In the genomic region with DNA sequence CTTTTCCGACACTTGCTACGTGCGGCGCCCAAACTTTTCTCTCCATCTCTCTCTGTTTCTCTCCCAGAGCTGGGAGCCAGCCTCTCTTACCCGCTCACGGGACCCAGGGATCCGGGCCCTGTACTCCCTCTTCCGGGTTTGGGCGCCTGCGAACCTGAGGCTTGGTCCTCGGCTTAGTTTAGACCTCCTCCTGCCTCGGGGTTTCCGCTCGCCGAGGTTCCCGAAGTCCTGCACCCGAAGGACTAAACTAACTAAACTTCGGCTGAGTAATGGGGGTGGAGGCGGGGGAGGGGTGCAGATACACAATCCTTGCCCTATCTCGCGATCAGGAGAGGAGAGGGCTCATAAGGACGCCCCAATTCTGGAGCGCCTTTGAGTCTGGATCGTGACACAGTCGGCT, we compare ENCODE assay signal across 9 mouse cellular contexts. TPM values are rescaled to one million over a fixed set of nuclear protein-coding genes. Genes with fewer than 3 reads are reported as not detected.
DNase-seq lines count a peak whose midpoint lies in the region; ATAC-seq and TF ChIP-seq lines count a peak whose summit lies in the region.
"Had no signal": no experiment of that assay in that cellular context is flagged by ENCODE, and none has a peak within 500 bp of the region (broad histone marks: within the 10 kb centered on the region; RNA-seq: fewer than 3 reads in every experiment).

TSS of gene Sall1 (minus strand) at position 223 of the 400 bp plus-strand sequence.

- H3K9ac ChIP-seq in heart, embryonic 12.5 days: peak within 1 kb of the TSS; percentile 94
- peak within 1 kb of the TSS; percentile 61 for H3K9ac ChIP-seq in hindbrain, embryonic 16.5 days (ENCODE audit: low read depth, low read length)

- peaks cover 29% of the 10 kb centered on the region for H3K4me1 ChIP-seq in heart, embryonic 12.5 days (replicated peaks)
- no peaks in the 10 kb centered on the region for H3K4me1 ChIP-seq in cortical plate, adult 2 months (ENCODE audit: control insufficient read depth, insufficient read depth, low read length)
- peaks cover 32% of the 10 kb centered on the region for H3K4me1 ChIP-seq in hindbrain, embryonic 16.5 days (ENCODE audit: control insufficient read depth, insufficient read depth, low read depth, low read length)
- peaks cover 22% of the 10 kb centered on the region for H3K4me1 ChIP-seq in olfactory bulb, adult 2 months (ENCODE audit: control insufficient read depth, insufficient read depth, low read length)

- peak within 1 kb of the TSS; percentile 95 for H3K4me2 ChIP-seq in heart, embryonic 12.5 days
- H3K4me2 ChIP-seq in hindbrain, embryonic 16.5 days (ENCODE audit: low read length): peak within 1 kb of the TSS; percentile 89

- no peaks in the 10 kb centered on the region for H3K9me3 ChIP-seq in heart, embryonic 12.5 days (replicated peaks)
- no peaks in the 10 kb centered on the region for H3K9me3 ChIP-seq in hindbrain, embryonic 16.5 days (ENCODE audit: control insufficient read depth, low read length)

- no peak for ATAC-seq in heart, embryonic 12.5 days (ENCODE audit: insufficient number of reproducible peaks, low FRiP score)
- no peak; the same call in 1 of the 2 replicates for ATAC-seq in hindbrain, embryonic 16.5 days
- ATAC-seq in megakaryocyte-erythroid progenitor cell, adult 5-6 weeks (replicated peaks; ENCODE audit: low FRiP score, low TSS enrichment, poor library complexity, severe bottlenecking): no peak

- peak within 1 kb of the TSS; percentile 91 for H3K27ac ChIP-seq in heart, embryonic 12.5 days (ENCODE audit: poor library complexity, severe bottlenecking)
- peak within 1 kb of the TSS; percentile 94 for H3K27ac ChIP-seq in cortical plate, adult 2 months (ENCODE audit: insufficient read depth, low read length)
- H3K27ac ChIP-seq in hindbrain, embryonic 16.5 days (ENCODE audit: low read depth, low read length): peak within 1 kb of the TSS; percentile 75
- H3K27ac ChIP-seq in olfactory bulb, adult 2 months (ENCODE audit: insufficient read depth, low read depth, low read length): peak within 1 kb of the TSS; percentile 97

- peaks cover 33% of the 10 kb centered on the region for H3K27me3 ChIP-seq in heart, embryonic 12.5 days (replicated peaks)
- peaks cover 24% of the 10 kb centered on the region for H3K27me3 ChIP-seq in hindbrain, embryonic 16.5 days (replicated peaks; ENCODE audit: control insufficient read depth, insufficient read depth, low read length)

- under 1% methylated on average over 25 of the region's 25 CpGs for WGBS in heart, embryonic 12.5 days
- WGBS in hindbrain, embryonic 16.5 days: 0% methylated on average over 25 of the region's 25 CpGs
- WGBS in olfactory bulb, adult 2 months: under 1% methylated on average over 25 of the region's 25 CpGs

- DNase-seq in heart, postnatal 4 days: no peak
- DNase-seq in left cerebral cortex, postnatal 4 days: no peak
- no peak for DNase-seq in cerebellum, adult 11-12 months

- H3K36me3 ChIP-seq in heart, embryonic 12.5 days: no peaks in the 10 kb centered on the region
- no peaks in the 10 kb centered on the region for H3K36me3 ChIP-seq in hindbrain, embryonic 16.5 days (ENCODE audit: control insufficient read depth, insufficient read depth, low read length)

- peak within 1 kb of the TSS; percentile 77 for H3K4me3 ChIP-seq in heart, embryonic 12.5 days
- peak within 1 kb of the TSS; percentile 69 for H3K4me3 ChIP-seq in cortical plate, adult 2 months (ENCODE audit: insufficient read depth, low read length)
- peak within 1 kb of the TSS; percentile 53 for H3K4me3 ChIP-seq in hindbrain, embryonic 16.5 days (ENCODE audit: low read length)
- H3K4me3 ChIP-seq in olfactory bulb, adult 2 months (ENCODE audit: insufficient read depth, low read depth, low read length): peak within 1 kb of the TSS; percentile 100

- intact Hi-C loops in left cerebral cortex, postnatal 4 days (cut with DNase I): loop anchor here (5.0 to 10.0 kb wide), 2 partner anchors 271 to 738 kb away; no protein-coding TSS in a partner anchor

- TF ChIP-seq CTCF in cortical plate, adult 2 months (IDR thresholded peaks at IDR 0.05; ENCODE audit: extremely low read depth, insufficient read depth, low read length): no peak
- no peak for TF ChIP-seq CTCF in olfactory bulb, adult 2 months (IDR thresholded peaks at IDR 0.05; ENCODE audit: insufficient read depth, low read depth, low read length)

- no peak for TF ChIP-seq POLR2A in cortical plate, adult 2 months (IDR thresholded peaks at IDR 0.05; ENCODE audit: extremely low read depth, insufficient read depth, low read length)
- no peak for TF ChIP-seq POLR2A in olfactory bulb, adult 2 months (IDR thresholded peaks at IDR 0.05; ENCODE audit: insufficient read depth, low read depth, low read length)

RNA-seq across cellular contexts. Expression of gene Sall1, which starts in this region (rescaled TPM):
- 6.4 and 6.7 TPM in 2 replicates for polyA plus RNA-seq in heart, embryonic 12.5 days (2016; fragmentation: Nextera tagmentation; extraction: Ambion mirVana)
- total RNA-seq in heart, postnatal 4 days (2021): 1 to 10 TPM; 5.0 to 6.3 TPM
- 11.7 and 12.5 TPM in 2 replicates for polyA plus RNA-seq in cortical plate, adult 2 months (2012; rRNA removed)
- polyA plus RNA-seq in hindbrain, embryonic 16.5 days (2015; fragmentation: Nextera tagmentation; extraction: Ambion mirVana): 5.3 and 7.2 TPM in 2 replicates
- 10 to 100 TPM; 13.4 to 15.0 TPM for total RNA-seq in left cerebral cortex, postnatal 4 days (2021)
- not detected in 2 replicates for polyA plus RNA-seq in olfactory bulb, adult 2 months (2012; ENCODE audit: insufficient read depth, insufficient read length, low replicate concordance, missing spikeins)
- not detected in 2 replicates for total RNA-seq in megakaryocyte-erythroid progenitor cell, adult 5-6 weeks (2014; fragmentation: Nextera tagmentation)
- total RNA-seq in megakaryocyte-erythroid progenitor cell, adult 5-6 weeks (2017): not detected in 2 replicates
- total RNA-seq: MEL had no signal

Comparison
In these comparisons a context has a peak if more than half of its experiments do, and no peak if none do; other contexts are left out.
1. RNA of gene Sall1 (total RNA-seq): 13.4 to 15.0 TPM in left cerebral cortex, postnatal 4 days and 5.0 to 6.3 TPM in heart, postnatal 4 days; not detected in megakaryocyte-erythroid progenitor cell, adult 5-6 weeks; every median in the first group is over 4 times any median in the second.
2. Peak in every context shown above with its lines, with median percentiles within 50 percentile points of each other: H3K27ac ChIP-seq and H3K4me3 ChIP-seq.